Mouse (Mus musculus) thymus, adult 2 months (tissue): ENCODE measurements at regions not wholly inside any gene's neighbourhood (a gene's known extent, or its start where the extent isn't known, plus 50 kb on each side); places are given as distances from the start of the nearest gene placed in this dataset.

ENCODE experiments used
- DNase-seq: peaks from one replicate; pipeline ENCODE4 v3.0.0; 2021
- H3K27ac ChIP-seq: fragments of 200-500 bp; 2 replicates; pipeline ENCODE4 v1.5.1; 2012; ENCODE audit warnings: low read length, control low read depth; ENCODE audit not compliant: control insufficient read depth, insufficient read depth
- H3K27me3 ChIP-seq: fragments of 200-500 bp; 2 replicates; pipeline ENCODE4 v1.6.1; 2012; ENCODE audit warnings: mild to moderate bottlenecking, low read length, moderate library complexity, mixed read lengths; ENCODE audit not compliant: control insufficient read depth, insufficient read depth
- H3K36me3 ChIP-seq: fragments of 200-500 bp; 2 replicates; pipeline ENCODE4 v1.6.1; 2012; ENCODE audit warnings: mild to moderate bottlenecking, low read length, moderate library complexity; ENCODE audit not compliant: control insufficient read depth, insufficient read depth
- H3K4me1 ChIP-seq: fragments of 200-500 bp; replicated peaks from 2 replicates; pipeline ENCODE4 v1.6.1; 2012; ENCODE audit warnings: low read length; ENCODE audit not compliant: control insufficient read depth, insufficient read depth
- H3K4me3 ChIP-seq: fragments of 200-500 bp; 2 replicates; pipeline ENCODE4 v1.5.1; 2012; ENCODE audit warnings: mild to moderate bottlenecking, low read length, control low read depth, moderate library complexity; ENCODE audit not compliant: control insufficient read depth, insufficient read depth
- CTCF ChIP-seq: fragments of 200-500 bp; IDR thresholded peaks from 2 replicates; pipeline ENCODE4 v1.5.1; 2012; ENCODE audit warnings: mild to moderate bottlenecking, control low read depth, low read length, moderate library complexity, borderline replicate concordance; ENCODE audit not compliant: control insufficient read depth, poor library complexity, insufficient read depth; ENCODE audit errors: extremely low read depth
- POLR2A ChIP-seq: fragments of 200-500 bp; IDR thresholded peaks from 2 replicates; pipeline ENCODE4 v1.6.1; 2012; ENCODE audit warnings: mild to moderate bottlenecking, low read length, control low read depth, moderate library complexity; ENCODE audit not compliant: control insufficient read depth, poor library complexity, insufficient read depth; ENCODE audit errors: extremely low read depth
- WGBS: fragments of 180-500 bp; shearing (Covaris S2); methylation state at CpG from one replicate; pipeline ENCODE4 v1.1.7; 2018; 5-methylcytosine and 5-hydroxymethylcytosine counted together

GRCm38 (mm10) chr5:50820674-50821073 lies 746.9 kb downstream of the Ppargc1a start:
- Histone ChIP-seq H3K27ac (no peak overlapping the region), H3K27me3 (no peaks in the 10 kb centered on the region), H3K36me3 (no peaks in the 10 kb centered on the region), H3K4me3 (no peak overlapping the region), H3K4me1 (no peaks in the 10 kb centered on the region)
- 96% methylated on average over 2 of the region's 2 CpGs for WGBS
- DNase-seq: no peak
- no peak for TF ChIP-seq CTCF
- TF ChIP-seq POLR2A: no peak

GRCm38 (mm10) chr5:50819959-50820358 lies 747.6 kb downstream of the Ppargc1a start:
- H3K27me3 ChIP-seq: no peaks in the 10 kb centered on the region
- no peak for TF ChIP-seq POLR2A
- no peak for TF ChIP-seq CTCF
- no peaks in the 10 kb centered on the region for H3K36me3 ChIP-seq
- no peak overlapping the region for H3K27ac ChIP-seq
- no peak overlapping the region for H3K4me3 ChIP-seq
- no peaks in the 10 kb centered on the region for H3K4me1 ChIP-seq
- DNase-seq: no peak

GRCm38 (mm10) chr5:50795310-50795709 lies 736.5 kb upstream of the Adgra3 start:
- H3K27me3 ChIP-seq: no peaks in the 10 kb centered on the region
- WGBS: 87% methylated on average over 4 of the region's 4 CpGs
- H3K27ac ChIP-seq: no peak overlapping the region
- H3K4me3 ChIP-seq: no peak overlapping the region
- no peak for TF ChIP-seq POLR2A
- TF ChIP-seq CTCF: no peak
- H3K36me3 ChIP-seq: no peaks in the 10 kb centered on the region
- H3K4me1 ChIP-seq: no peaks in the 10 kb centered on the region
- no peak for DNase-seq

- TF ChIP-seq POLR2A (no peak), CTCF (no peak)
- H3K36me3 ChIP-seq: no peaks in the 10 kb centered on the region
- no peak overlapping the region for H3K27ac ChIP-seq
- no peaks in the 10 kb centered on the region for H3K4me1 ChIP-seq
- H3K4me3 ChIP-seq: no peak overlapping the region
- 92% methylated on average over 2 of the region's 2 CpGs for WGBS
- no peak for DNase-seq
- no peaks in the 10 kb centered on the region for H3K27me3 ChIP-seq
Observed at GRCm38 (mm10) chr5:50794453-50795169, 735.8 kb upstream of the Adgra3 start.

GRCm38 (mm10) chr5:50793558-50793957 lies 734.8 kb upstream of the Adgra3 start:
- Histone ChIP-seq H3K36me3 (no peaks in the 10 kb centered on the region), H3K27me3 (no peaks in the 10 kb centered on the region), H3K27ac (no peak overlapping the region), H3K4me3 (no peak overlapping the region), H3K4me1 (no peaks in the 10 kb centered on the region)
- 100% methylated on average over 1 of the region's 1 CpGs for WGBS
- no peak for TF ChIP-seq POLR2A
- DNase-seq: no peak

GRCm38 (mm10) chr5:50785273-50785672 lies 726.5 kb upstream of the Adgra3 start:
- no peaks in the 10 kb centered on the region for H3K27me3 ChIP-seq
- H3K27ac ChIP-seq: no peak overlapping the region
- no peaks in the 10 kb centered on the region for H3K4me1 ChIP-seq
- no peak overlapping the region for H3K4me3 ChIP-seq
- no peaks in the 10 kb centered on the region for H3K36me3 ChIP-seq
- no peak for DNase-seq
- TF ChIP-seq CTCF (no peak), POLR2A (no peak)

- Histone ChIP-seq H3K27me3 (no peaks in the 10 kb centered on the region), H3K4me1 (no peaks in the 10 kb centered on the region), H3K4me3 (no peak overlapping the region), H3K27ac (no peak overlapping the region), H3K36me3 (no peaks in the 10 kb centered on the region)
- 57% methylated on average over 3 of the region's 3 CpGs for WGBS
- no peak for DNase-seq
- TF ChIP-seq POLR2A: no peak
- no peak for TF ChIP-seq CTCF
Observed at GRCm38 (mm10) chr5:50779138-50779537, 720.3 kb upstream of the Adgra3 start.
